Mouse (Mus musculus) thymus, postnatal 14 days (tissue): ENCODE data around the gene Tcp10c.
"Not testable (repeated sequence)": the region's sequence is repeated elsewhere in the genome, so short reads cannot be mapped to it uniquely, and the experiment has no call there.

Experiments
- DNase-seq: peaks from one replicate; pipeline ENCODE4 v3.0.0; 2021

The Tcp10c gene

GRCm38 (mm10) chr17:13399961-13400360, 45.6 kb downstream of the Tcp10c start:
- not testable (repeated sequence) for DNase-seq

GRCm38 (mm10) chr17:13402118-13402517, 47.7 kb downstream of the Tcp10c start:
- not testable (repeated sequence) for DNase-seq

- not testable (repeated sequence) for DNase-seq
Measured at GRCm38 (mm10) chr17:13403527-13404131, 49.3 kb downstream of the Tcp10c start.

- not testable (repeated sequence) for DNase-seq
Measured at GRCm38 (mm10) chr17:13406023-13406422, 51.7 kb downstream of the Tcp10c start.

DNA sequence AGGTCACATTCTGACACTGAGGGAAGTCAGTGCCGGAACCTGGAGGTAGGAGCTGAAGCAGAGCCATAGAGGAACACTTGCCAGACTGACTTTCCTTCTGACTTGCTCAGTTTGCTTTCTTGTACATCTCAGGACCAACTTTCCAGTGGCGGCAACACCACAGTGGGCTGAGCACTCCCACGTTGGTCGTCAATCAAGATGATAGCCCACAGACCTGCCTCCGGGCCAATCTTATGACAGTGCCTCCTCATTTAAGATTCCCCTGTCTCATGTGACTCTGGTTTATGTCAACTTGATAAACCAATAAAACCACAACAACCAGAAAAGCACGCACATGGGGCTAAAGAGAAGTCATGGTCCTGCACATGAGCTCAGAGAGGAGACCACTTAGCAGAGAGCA, 52.3 kb downstream of the Tcp10c start:
- not testable (repeated sequence) for DNase-seq

- DNase-seq: not testable (repeated sequence)
Measured at GRCm38 (mm10) chr17:13407621-13408256, 53.4 kb downstream of the Tcp10c start.

DNA sequence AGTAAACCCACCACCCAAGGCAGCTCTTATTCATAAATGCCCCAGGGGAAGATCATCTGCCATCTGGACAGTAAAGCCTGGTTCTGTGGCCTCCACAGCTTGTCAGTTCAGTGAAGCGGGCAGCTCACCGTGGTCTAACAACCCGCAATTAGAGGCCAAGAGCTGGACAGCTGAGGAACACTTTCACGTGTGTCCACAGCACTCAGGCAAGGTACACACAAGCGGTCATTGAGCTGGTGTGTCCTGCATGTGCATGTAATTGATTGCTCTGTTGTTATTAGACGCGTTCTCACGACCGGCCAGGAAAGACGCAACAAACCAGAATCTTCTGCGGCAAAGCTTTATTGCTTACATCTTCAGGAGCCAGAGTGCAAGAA, 53.9 kb downstream of the Tcp10c start:
- DNase-seq: not testable (repeated sequence)

DNA sequence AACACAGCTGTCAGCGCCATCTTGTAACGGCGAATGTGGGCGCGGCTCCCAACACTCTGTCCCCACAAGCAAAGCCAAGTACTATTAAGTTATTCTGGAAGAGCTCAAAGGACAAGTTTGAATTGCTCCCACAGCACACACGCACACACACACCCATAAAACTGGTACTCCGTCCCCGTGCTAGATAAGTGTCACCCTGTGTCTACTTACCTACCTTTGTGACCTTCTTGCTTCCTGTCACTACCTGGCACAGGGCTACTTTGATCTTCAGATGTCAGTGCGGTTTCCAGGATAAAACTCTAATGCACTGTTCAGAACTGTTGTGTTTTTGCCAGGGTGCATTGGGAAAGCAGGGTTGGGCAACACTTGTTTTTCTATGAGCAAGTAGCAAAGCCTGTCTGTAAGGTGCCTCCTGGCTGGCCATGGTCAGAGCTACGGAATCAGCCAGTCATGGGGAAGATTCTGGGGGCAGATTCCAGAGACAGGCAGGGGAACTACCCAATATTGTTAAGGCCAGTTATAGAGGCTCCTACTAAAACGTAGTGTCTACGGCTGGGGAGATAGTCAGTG, 66.7 kb downstream of the Tcp10c start:
- DNase-seq: not testable (repeated sequence)

DNA sequence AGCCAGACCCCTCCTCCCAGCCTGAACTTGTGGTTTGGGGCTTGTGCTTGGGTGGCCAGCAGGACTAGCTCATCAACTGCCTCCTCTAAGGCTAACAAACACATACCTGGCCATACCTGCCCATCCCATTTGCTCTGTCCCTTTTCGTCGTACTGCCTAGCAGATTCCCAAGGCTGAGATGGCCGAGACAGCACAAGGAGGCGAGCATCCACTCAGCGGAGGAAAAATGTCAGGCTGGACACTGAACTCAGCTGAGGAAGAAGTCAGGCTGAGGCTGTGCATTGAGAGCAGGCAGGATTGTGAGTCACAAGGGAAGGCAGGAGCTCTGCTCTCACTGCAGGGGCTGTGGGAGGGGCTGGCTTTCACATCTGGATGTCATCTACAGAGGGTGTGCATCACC, 68.3 kb downstream of the Tcp10c start:
- not testable (repeated sequence) for DNase-seq

DNA sequence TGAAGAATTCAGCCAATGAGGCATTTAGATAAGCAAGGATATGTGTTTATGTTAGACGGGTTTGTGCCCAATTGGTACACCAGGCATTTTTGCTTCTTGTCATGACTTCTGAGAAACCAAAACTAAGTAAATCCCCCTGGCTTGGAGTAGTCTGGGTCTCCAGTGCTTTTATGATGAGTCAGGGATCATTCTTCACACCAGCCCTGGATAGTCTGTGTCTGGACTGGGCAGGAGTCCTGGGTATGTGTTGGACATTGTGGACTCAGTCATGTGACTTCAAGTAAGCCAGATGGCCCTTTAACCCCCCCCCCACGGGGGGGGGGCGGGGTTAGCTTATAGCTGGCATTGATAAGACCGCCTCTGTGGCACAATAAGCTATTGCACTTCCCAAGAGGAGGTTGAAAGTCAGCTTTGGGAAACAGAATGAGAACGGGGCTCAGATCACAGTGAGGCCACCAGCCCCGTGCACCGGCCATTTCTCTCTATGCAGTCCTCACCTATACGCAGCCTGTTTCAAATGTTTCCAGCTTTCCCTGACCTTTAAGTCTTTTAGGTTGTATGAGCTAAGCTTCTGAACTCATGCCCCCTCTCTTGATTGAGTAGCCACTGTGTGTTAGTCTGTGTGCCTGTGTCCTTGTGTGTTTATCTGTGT, 69.1 kb downstream of the Tcp10c start:
- DNase-seq: not testable (repeated sequence)

- not testable (repeated sequence) for DNase-seq
Measured at GRCm38 (mm10) chr17:13424321-13424720, 69.9 kb downstream of the Tcp10c start.

GRCm38 (mm10) chr17:13425694-13426093, 71.3 kb downstream of the Tcp10c start:
- DNase-seq: not testable (repeated sequence)

- not testable (repeated sequence) for DNase-seq
Measured at GRCm38 (mm10) chr17:13426508-13426907, 72.1 kb downstream of the Tcp10c start.
